Mouse (Mus musculus) kidney, adult 2 months (tissue): ENCODE results near the gene Zfand6. TPM values are rescaled to one million over a fixed set of nuclear protein-coding genes. Genes with fewer than 3 reads are reported as not detected.
A peak's percentile ranks its signal among the peaks of the same experiment; 100 is the strongest.

Experiments used
- DNase-seq: peaks from one replicate; pipeline ENCODE4 v3.0.0; 2021
- H3K27ac ChIP-seq: fragments of 200-500 bp; 2 replicates; pipeline ENCODE4 v1.5.1; 2012; ENCODE audit warnings: low read depth, low read length, control low read depth, inconsistent platforms; ENCODE audit not compliant: insufficient read depth
- H3K27me3 ChIP-seq: fragments of 200-500 bp; replicated peaks from 2 replicates; pipeline ENCODE4 v1.6.1; 2012; ENCODE audit warnings: mild to moderate bottlenecking, moderate library complexity, low read length, inconsistent platforms; ENCODE audit not compliant: control insufficient read depth, insufficient read depth
- H3K36me3 ChIP-seq: fragments of 200-500 bp; 2 replicates; pipeline ENCODE4 v1.6.1; 2012; ENCODE audit warnings: mild to moderate bottlenecking, moderate library complexity, low read length, inconsistent platforms; ENCODE audit not compliant: control insufficient read depth, insufficient read depth
- H3K4me1 ChIP-seq: fragments of 200-500 bp; 2 replicates; pipeline ENCODE4 v1.6.1; 2011; ENCODE audit warnings: low read length; ENCODE audit not compliant: control insufficient read depth, insufficient read depth
- H3K4me3 ChIP-seq: fragments of 200-500 bp; 2 replicates; pipeline ENCODE4 v1.5.1; 2011; ENCODE audit warnings: mild to moderate bottlenecking, low read depth, low read length, control low read depth; ENCODE audit not compliant: insufficient read depth
- CTCF ChIP-seq: fragments of 200-500 bp; conservative IDR thresholded peaks from 2 replicates; pipeline ENCODE4 v1.5.1; 2011; ENCODE audit warnings: low read depth, mild to moderate bottlenecking, control low read depth, low read length, moderate library complexity, mixed read lengths; ENCODE audit not compliant: insufficient read depth, insufficient read length
- POLR2A ChIP-seq: fragments of 200-500 bp; IDR thresholded peaks from one replicate; pipeline ENCODE4 v1.6.1; 2011; ENCODE audit warnings: low read depth, low read length, control low read depth
- WGBS: fragments of 180-500 bp; shearing (Covaris S2); methylation state at CpG from one replicate; pipeline ENCODE4 v1.1.7; 2018; 5-methylcytosine and 5-hydroxymethylcytosine counted together
- polyA plus RNA-seq: library from polyadenylated mRNA; depleted of rRNA; stranded (reverse); fragments of >200 nt; gene quantifications from 2 replicates; pipeline ENCODE4 v1.2.3, GENCODE M21; 2012; rRNA removed

Gene Zfand6
- 62.5 and 237 TPM in 2 replicates for polyA plus RNA-seq

DNA sequence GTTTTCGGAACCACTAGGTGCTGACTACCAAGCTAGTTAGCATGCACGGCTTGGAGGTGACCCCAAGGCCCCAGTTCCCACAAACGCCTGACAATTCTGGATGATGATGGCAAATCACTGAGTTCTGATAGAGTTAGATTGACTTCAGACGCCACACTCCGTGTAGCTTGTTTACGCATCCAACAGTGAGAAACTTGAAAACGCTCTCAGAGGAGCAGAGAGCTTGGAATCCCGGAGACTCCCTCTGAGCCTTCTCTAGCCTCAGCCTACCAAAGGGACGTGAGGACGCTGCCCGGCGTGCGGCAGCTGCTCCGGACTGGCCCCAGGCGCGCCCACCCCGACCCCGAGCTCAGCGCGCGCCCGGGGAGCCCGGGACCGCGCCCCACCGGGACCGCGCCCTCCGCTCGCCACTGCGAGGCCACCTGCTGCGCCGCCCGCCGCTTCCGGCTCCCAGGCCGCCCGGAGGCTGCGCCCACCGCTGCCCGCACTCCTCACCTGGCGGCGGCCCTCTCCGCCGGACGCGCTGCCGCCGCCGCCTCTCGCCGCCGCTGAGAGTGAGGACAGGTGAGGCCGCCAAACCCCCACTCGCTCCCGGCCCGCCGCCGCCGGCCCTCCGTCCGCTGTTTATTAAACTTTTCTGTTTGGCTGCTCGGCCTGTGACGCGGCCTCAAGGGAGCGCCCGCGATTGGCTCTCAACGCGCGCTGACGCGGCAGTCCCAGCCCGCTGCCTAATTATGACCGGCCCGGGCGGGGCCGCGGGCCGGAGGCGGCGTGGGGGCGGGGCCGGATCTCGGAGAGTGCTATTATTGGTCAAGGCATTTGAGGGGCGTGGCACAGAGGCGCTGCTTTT is at the start of gene Zfand6:
Gene Zfand6 (minus strand): TSS at position 709 of the 850 bp plus-strand sequence.
- H3K27me3 ChIP-seq = no peaks in the 10 kb centered on the region
- no peak for TF ChIP-seq CTCF
- TF ChIP-seq POLR2A = no peak
- peak; percentile 100 for DNase-seq
- H3K4me3 ChIP-seq = peak within 1 kb of the TSS; percentile 81
- WGBS = under 1% methylated on average over 82 of the region's 87 CpGs
- H3K27ac ChIP-seq = peak within 1 kb of the TSS; percentile 73
- H3K36me3 ChIP-seq = no peaks in the 10 kb centered on the region
- peaks cover 2% of the 10 kb centered on the region; the same call in 1 of the 2 replicates for H3K4me1 ChIP-seq

DNA sequence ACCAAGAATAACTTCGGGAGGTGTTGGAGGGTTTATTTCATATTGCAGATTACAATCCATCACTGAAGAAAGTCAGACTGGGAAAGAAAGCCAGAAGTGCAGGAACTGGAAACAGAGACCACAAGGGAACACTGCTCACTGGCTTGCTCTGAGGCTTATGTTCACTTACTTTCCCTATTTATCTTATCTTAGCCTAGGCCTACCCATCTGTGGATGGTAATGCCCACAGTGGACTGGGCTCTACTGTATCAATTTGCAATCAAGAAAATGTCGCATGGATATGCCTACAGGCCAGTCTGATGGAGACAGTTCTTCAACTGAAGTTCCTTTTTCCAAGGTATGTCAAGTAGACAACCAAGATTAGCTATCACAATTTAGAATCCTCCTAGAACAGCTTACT is 47.0 kb upstream of the Zfand6 start:
- Histone ChIP-seq H3K36me3 (no peaks in the 10 kb centered on the region), H3K4me3 (no peak overlapping the region), H3K27ac (no peak overlapping the region), H3K4me1 (no peaks in the 10 kb centered on the region), H3K27me3 (no peaks in the 10 kb centered on the region; the same call in 1 of the 2 replicates)
- WGBS = 93% methylated on average over 2 of the region's 2 CpGs
- TF ChIP-seq CTCF (no peak), POLR2A (no peak)
- DNase-seq = no peak

DNA sequence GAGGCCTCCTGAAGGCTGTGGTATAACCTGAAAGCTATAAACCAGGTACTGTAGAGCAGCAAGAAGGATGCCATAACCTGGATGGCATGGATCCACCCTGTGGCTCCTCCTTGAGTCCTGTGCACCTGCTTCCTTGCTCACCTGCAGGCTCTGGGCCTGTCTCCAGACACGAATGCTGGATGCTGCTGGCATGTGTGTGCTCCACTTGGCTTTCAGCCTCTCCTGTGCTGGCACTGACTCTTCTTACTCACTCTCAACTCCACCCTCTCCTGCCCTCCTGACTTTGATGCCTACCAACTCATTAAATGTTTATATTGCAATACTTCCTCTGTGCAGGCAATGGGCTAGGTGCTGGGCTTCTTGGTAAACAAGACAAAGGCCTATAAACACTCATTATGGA is 43.3 kb upstream of the Zfand6 start:
- H3K36me3 ChIP-seq = no peaks in the 10 kb centered on the region
- DNase-seq = no peak
- H3K4me1 ChIP-seq = no peaks in the 10 kb centered on the region
- H3K4me3 ChIP-seq = no peak overlapping the region
- 41% methylated on average over 1 of the region's 1 CpGs for WGBS
- no peak overlapping the region for H3K27ac ChIP-seq
- no peak for TF ChIP-seq POLR2A
- no peak for TF ChIP-seq CTCF
- H3K27me3 ChIP-seq = no peaks in the 10 kb centered on the region; the same call in 1 of the 2 replicates

DNA sequence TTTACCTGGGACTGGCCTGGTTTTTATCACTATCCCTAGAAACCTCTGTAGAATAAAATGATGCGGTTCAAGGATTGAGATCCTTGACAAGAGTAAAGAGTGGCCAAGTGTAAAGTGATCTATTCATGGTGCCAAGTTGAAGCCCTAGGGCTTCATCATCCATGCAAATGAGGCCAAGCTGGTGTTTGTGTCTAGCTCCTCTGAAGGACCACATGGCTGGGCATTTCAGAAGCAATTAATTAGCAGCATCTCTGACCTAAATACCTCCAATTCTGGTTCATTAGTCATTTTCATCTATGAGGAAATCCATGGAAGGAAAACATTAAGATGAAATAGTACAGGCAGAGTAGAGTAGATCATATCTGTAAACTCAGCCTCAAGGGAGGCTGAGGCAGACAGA is 42.3 kb upstream of the Zfand6 start:
- no peak overlapping the region for H3K27ac ChIP-seq
- TF ChIP-seq POLR2A = no peak
- no peak for TF ChIP-seq CTCF
- no peak for DNase-seq
- WGBS = 97% methylated on average over 1 of the region's 1 CpGs
- no peaks in the 10 kb centered on the region; the same call in 1 of the 2 replicates for H3K27me3 ChIP-seq
- H3K36me3 ChIP-seq = no peaks in the 10 kb centered on the region
- no peak overlapping the region for H3K4me3 ChIP-seq
- H3K4me1 ChIP-seq = no peaks in the 10 kb centered on the region

DNA sequence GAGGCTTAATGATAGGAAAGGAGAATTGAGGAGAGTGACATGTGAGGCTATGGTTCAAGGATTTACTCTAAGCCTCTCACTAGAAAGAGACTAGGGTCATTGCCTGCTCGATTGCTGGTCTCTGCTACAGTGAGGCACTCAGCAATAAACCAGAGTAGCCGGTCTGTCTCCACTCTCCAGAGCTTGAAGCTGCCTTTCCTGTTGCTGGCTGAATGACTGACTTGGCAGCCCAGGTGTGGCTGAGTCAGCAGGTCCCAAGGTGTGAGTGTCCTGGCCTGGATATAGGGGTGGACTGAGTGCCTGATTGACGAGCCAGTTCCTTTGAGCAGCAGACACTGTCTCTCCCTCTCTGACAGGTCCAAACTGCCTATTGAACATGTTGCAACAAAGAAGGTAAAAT is 41.3 kb upstream of the Zfand6 start:
- Histone ChIP-seq H3K4me1 (no peaks in the 10 kb centered on the region), H3K27me3 (no peaks in the 10 kb centered on the region; the same call in 1 of the 2 replicates), H3K27ac (no peak overlapping the region), H3K36me3 (no peaks in the 10 kb centered on the region), H3K4me3 (no peak overlapping the region)
- peak; percentile 19 for DNase-seq
- 41% methylated on average over 3 of the region's 3 CpGs for WGBS
- no peak for TF ChIP-seq POLR2A
- TF ChIP-seq CTCF = no peak

DNA sequence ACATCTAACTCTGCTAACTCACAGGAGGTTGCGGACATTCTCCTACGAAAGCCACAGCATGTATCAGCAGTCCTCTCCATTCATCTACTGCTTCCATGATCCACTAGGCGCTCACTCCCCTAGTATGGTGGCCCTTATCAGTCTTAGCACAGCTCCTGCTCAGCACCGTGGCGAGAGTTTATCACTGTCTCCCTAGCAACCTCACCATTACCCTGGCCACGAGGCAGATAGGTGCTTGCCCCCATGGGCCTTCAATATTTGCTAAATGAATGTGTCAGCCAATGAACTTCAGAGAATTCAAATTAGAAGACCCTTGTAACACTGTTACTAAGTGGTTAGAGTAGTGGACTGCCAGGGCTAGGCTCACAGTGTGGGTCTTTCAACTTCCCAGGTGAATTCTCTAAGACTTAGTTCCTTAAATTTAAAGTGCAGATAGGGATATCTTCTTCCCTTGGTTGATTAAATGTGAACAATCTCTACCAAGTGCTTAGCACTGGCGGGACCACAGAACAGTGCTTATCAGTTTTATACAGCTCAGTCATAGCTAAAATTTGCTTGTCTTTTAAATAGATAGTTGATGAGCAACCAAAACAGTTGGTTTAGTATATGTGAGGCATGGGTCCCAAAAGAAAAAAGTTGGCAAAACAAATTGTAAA is 33.2 kb upstream of the Zfand6 start:
- Histone ChIP-seq H3K36me3 (no peaks in the 10 kb centered on the region), H3K4me1 (no peaks in the 10 kb centered on the region), H3K27me3 (no peaks in the 10 kb centered on the region), H3K4me3 (no peak overlapping the region), H3K27ac (no peak overlapping the region)
- TF ChIP-seq CTCF (no peak), POLR2A (no peak)
- WGBS = 75% methylated on average over 7 of the region's 7 CpGs
- DNase-seq = no peak
